Mouse (Mus musculus): ENCODE measurements around the gene Shb.

The Shb gene

GRCm38 (mm10) chr4:45445235-45445634 lies 87.0 kb downstream of the Shb start:
- DNase-seq, result no peak

- no peak for DNase-seq
Observed at GRCm38 (mm10) chr4:45444813-45445212, 87.5 kb downstream of the Shb start.

GRCm38 (mm10) chr4:45443652-45444051 lies 88.6 kb downstream of the Shb start:
- no peak for DNase-seq

GRCm38 (mm10) chr4:45442237-45442636 lies 90.0 kb downstream of the Shb start:
- DNase-seq, result no peak

GRCm38 (mm10) chr4:45441778-45442177 lies 90.5 kb downstream of the Shb start:
- DNase-seq, result no peak

- DNase-seq, result no peak
Observed at GRCm38 (mm10) chr4:45439281-45439680, 93.0 kb downstream of the Shb start.

GRCm38 (mm10) chr4:45437010-45437409 lies 95.3 kb downstream of the Shb start:
- DNase-seq, result no peak

- no peak for DNase-seq
Observed at GRCm38 (mm10) chr4:45436383-45436913, 95.8 kb downstream of the Shb start.

GRCm38 (mm10) chr4:45435899-45436298 lies 96.4 kb downstream of the Shb start:
- no peak for DNase-seq

GRCm38 (mm10) chr4:45434681-45435080 lies 97.6 kb downstream of the Shb start:
- DNase-seq, result no peak

- DNase-seq, result no peak
Observed at GRCm38 (mm10) chr4:45434071-45434470, 98.2 kb downstream of the Shb start.

- DNase-seq, result peak; percentile 9
Observed at GRCm38 (mm10) chr4:45431806-45432205, 100.5 kb downstream of the Shb start.

- DNase-seq, result peak; percentile 50
Observed at GRCm38 (mm10) chr4:45431316-45431715, 101.0 kb downstream of the Shb start.

GRCm38 (mm10) chr4:45429451-45429850 lies 102.8 kb downstream of the Shb start:
- peak; percentile 17 for DNase-seq

- DNase-seq, result no peak
Observed at GRCm38 (mm10) chr4:45426724-45427457, 105.4 kb downstream of the Shb start.

GRCm38 (mm10) chr4:45423406-45423805 lies 108.9 kb downstream of the Shb start:
- no peak for DNase-seq

- no peak for DNase-seq
Observed at GRCm38 (mm10) chr4:45422640-45423039, 109.6 kb downstream of the Shb start.

GRCm38 (mm10) chr4:45421519-45422260 lies 110.6 kb downstream of the Shb start:
- DNase-seq, result no peak

- no peak for DNase-seq
Observed at GRCm38 (mm10) chr4:45420733-45421132, 111.5 kb downstream of the Shb start.

GRCm38 (mm10) chr4:45419051-45419450 lies 113.2 kb downstream of the Shb start:
- DNase-seq, result no peak

- peak; percentile 19 for DNase-seq
Observed at GRCm38 (mm10) chr4:45418229-45418950, 113.9 kb downstream of the Shb start.

- DNase-seq, result no peak
Observed at GRCm38 (mm10) chr4:45416314-45416713, 116.0 kb downstream of the Shb start.

- no peak for DNase-seq
Observed at GRCm38 (mm10) chr4:45413674-45414338, 118.5 kb downstream of the Shb start.

Data from cerebellum, adult 11 months (tissue).